9 mouse cellular contexts compared by ENCODE assay signal in the genomic region with DNA sequence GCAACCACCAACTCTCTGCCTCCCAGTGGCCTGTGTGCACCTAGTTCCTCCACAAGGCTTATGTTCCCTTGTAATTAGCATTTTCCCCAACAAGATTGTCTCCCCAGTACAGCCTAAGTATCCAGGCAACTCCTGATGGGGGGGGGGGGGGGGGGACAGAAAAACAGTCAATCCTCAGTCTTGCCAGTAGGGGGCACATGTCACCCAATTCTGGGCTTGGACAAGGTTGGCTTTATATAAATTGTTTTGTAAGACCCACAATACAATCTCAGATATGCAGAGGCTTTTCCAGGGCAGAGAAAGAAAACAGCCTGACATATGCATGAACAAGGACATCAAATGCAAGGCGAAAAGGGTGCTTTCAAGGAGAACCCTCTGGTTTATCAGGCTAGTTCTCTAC. TPM values are rescaled to one million over a fixed set of nuclear protein-coding genes. Genes with fewer than 3 reads are reported as not detected.
DNase-seq lines count a peak whose midpoint lies in the region; TF ChIP-seq lines count a peak whose summit lies in the region.
"Had no signal": no experiment of that assay in that cellular context is flagged by ENCODE, and none has a peak within 500 bp of the region (broad histone marks: within the 10 kb centered on the region; RNA-seq: fewer than 3 reads in every experiment).

No protein-coding gene starts in this region.

- DNase-seq in cerebellum, postnatal 10 days = peak; percentile 50 to 60
- no peak for DNase-seq in cerebellum, adult 9-11 months
- DNase-seq in layer of hippocampus, adult 2 months (ENCODE audit: low spot score in 2 of 2) = peak in 1 of 2 experiments; percentile 36
- DNase-seq in layer of hippocampus, adult 8-10 months (ENCODE audit: low spot score in 2 of 2) = no peak
- DNase-seq in A20 (ENCODE audit: low read depth, low spot score) = peak; percentile 43
- DNase-seq in forelimb bud, embryonic 11.5 days (ENCODE audit: low read depth, low spot score) = peak; percentile 8
- DNase-seq in cerebellum, postnatal 4 days (ENCODE audit: low spot score in 2 of 2) = no peak
- no peak for DNase-seq in thymus, postnatal 0 days (ENCODE audit: low spot score)

- no peak overlapping the region for H3K4me3 ChIP-seq in layer of hippocampus, adult 2 months
- H3K4me3 ChIP-seq: hindbrain, embryonic 13.5 days had no signal

- peak; percentile 72 for TF ChIP-seq CTCF in layer of hippocampus, adult 2 months (conservative IDR thresholded peaks at IDR 0.05)

- H3K27ac ChIP-seq in layer of hippocampus, adult 2 months = no peak overlapping the region
- H3K27ac ChIP-seq: hindbrain, embryonic 13.5 days had no signal

RNA-seq across cellular contexts. Expression of gene Pkd1l2, which starts 12.5 kb away (rescaled TPM):
- under 1 TPM in 1 of 2 experiments, not detected in 1; 0.10 TPM for total RNA-seq in layer of hippocampus, adult 2 months (2021)
- total RNA-seq in layer of hippocampus, adult 8-10 months (2022) = under 1 TPM in 3 of 4 experiments, not detected in 1; 0.06 to 0.27 (median 0.11) TPM
- polyA plus RNA-seq in thymus, postnatal 0 days (2015; fragmentation: Nextera tagmentation; extraction: Ambion mirVana) = 0.12 and 0.13 TPM in 2 replicates

RNA-seq across cellular contexts. Expression of gene Bco1, which starts 25.9 kb away (rescaled TPM):
- total RNA-seq in layer of hippocampus, adult 2 months (2021) = not detected
- under 1 TPM in 3 of 4 experiments, not detected in 1; 0.14 to 0.47 (median 0.20) TPM for total RNA-seq in layer of hippocampus, adult 8-10 months (2022)
- polyA plus RNA-seq in thymus, postnatal 0 days (2015; fragmentation: Nextera tagmentation; extraction: Ambion mirVana) = 0.09 TPM in 1 of 2 replicates, not detected in the other

Comparison
In these comparisons a context has a peak if more than half of its experiments do, and no peak if none do; other contexts are left out.
1. DNase-seq: peak in cerebellum, postnatal 10 days (2 of 2), A20 (single experiment) and forelimb bud, embryonic 11.5 days (single experiment); none in cerebellum, adult 9-11 months (single experiment), layer of hippocampus, adult 8-10 months (0 of 2), cerebellum, postnatal 4 days (0 of 2) and thymus, postnatal 0 days (single experiment).